Mouse (Mus musculus) hindbrain, embryonic 10.5 days (tissue): ENCODE results near the gene Gin1. TPM values are rescaled to one million over a fixed set of nuclear protein-coding genes. Genes with fewer than 3 reads are reported as not detected.
A peak's percentile ranks its signal among the peaks of the same experiment; 100 is the strongest.

Experiments used
- DNase-seq: peaks from one replicate; pipeline ENCODE4 v3.0.0-alpha.2; 2017; ENCODE audit warnings: low spot score
- H3K27ac ChIP-seq: fragments of 300-500 bp; sonication (generic); 2 replicates; pipeline ENCODE4 v1.5.1; 2016; ENCODE audit warnings: mild to moderate bottlenecking, moderate library complexity
- H3K27me3 ChIP-seq: fragments of 300-500 bp; sonication (generic); 2 replicates; pipeline ENCODE4 v1.6.1; 2016; ENCODE audit warnings: mild to moderate bottlenecking; ENCODE audit not compliant: poor library complexity, insufficient read depth, severe bottlenecking
- H3K36me3 ChIP-seq: fragments of 300-500 bp; sonication (generic); 2 replicates; pipeline ENCODE4 v1.6.1; 2016; ENCODE audit warnings: mild to moderate bottlenecking, moderate library complexity
- H3K4me1 ChIP-seq: fragments of 300-500 bp; sonication (generic); replicated peaks from 2 replicates; pipeline ENCODE4 v1.6.1; 2016; ENCODE audit warnings: mild to moderate bottlenecking
- H3K4me3 ChIP-seq: fragments of 300-500 bp; sonication (generic); 2 replicates; pipeline ENCODE4 v1.5.1; 2016; ENCODE audit warnings: mild to moderate bottlenecking, moderate library complexity
- H3K9me3 ChIP-seq: fragments of 300-500 bp; sonication (generic); 2 replicates; pipeline ENCODE4 v1.6.1; 2016; ENCODE audit warnings: mild to moderate bottlenecking, moderate library complexity
- WGBS: fragments of 180-500 bp; shearing (Covaris S2); methylation state at CpG from one replicate; pipeline ENCODE4 v1.1.7; 2016; 5-methylcytosine and 5-hydroxymethylcytosine counted together
- polyA plus RNA-seq: library from polyadenylated mRNA; unstranded; fragments of >200 nt; fragmentation: Nextera tagmentation; extraction: Ambion mirVana; gene quantifications from 2 replicates; pipeline ENCODE4 v1.2.1, GENCODE M21; 2016

The Gin1 gene
- polyA plus RNA-seq, 1 experiment from 2014 or later: 14.7 TPM

DNA sequence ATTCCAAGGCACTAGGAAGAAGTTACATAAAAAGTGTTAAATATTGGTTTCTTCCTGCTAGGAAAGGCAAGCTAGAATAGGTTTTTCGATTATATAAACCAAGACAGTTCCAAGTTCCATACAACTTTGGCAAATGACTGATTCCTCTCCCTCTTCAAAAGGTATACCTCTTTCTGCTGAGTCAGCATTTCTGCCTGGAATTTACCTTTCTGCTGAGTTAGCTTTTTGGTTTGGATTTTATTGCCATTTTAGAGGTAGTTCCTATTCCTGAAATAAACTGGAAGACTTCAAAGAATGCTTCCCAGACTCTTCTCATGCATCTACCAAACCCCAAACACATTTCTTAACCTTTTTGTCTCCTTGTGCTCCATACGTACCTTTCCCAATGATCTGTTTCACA is 1.9 kb upstream of the Gin1 start:
- peak overlapping the region; percentile 94 for H3K4me3 ChIP-seq
- WGBS: 90% methylated on average over 2 of the region's 2 CpGs
- H3K4me1 ChIP-seq: peaks cover 23% of the 10 kb centered on the region
- no peak for DNase-seq
- no peaks in the 10 kb centered on the region for H3K9me3 ChIP-seq
- no peaks in the 10 kb centered on the region for H3K27me3 ChIP-seq
- H3K36me3 ChIP-seq: no peaks in the 10 kb centered on the region
- no peak overlapping the region for H3K27ac ChIP-seq

DNA sequence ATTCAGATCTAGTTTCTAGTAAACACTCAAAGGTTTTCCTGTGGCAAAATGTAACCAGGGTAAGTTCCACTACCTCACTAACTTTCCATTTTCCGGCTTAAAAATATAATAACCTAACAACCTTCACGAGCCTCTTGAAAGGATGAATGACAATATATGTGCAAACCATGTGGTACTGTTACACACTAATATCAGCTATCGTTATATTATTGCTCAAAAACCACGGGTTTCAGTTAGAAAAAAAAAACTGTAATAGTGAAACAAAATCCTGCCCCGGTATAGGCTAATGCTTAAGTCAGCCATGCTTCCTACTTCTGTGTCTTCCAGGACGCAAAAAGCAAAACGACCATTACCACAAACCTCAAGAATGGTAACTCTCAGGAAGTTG is 1.1 kb upstream of the Gin1 start:
- Histone ChIP-seq H3K27ac (peak overlapping the region; percentile 93), H3K27me3 (no peaks in the 10 kb centered on the region), H3K4me3 (peak overlapping the region; percentile 94), H3K4me1 (peaks cover 23% of the 10 kb centered on the region), H3K36me3 (no peaks in the 10 kb centered on the region), H3K9me3 (no peaks in the 10 kb centered on the region)
- DNase-seq: no peak
- 13% methylated on average over 7 of the region's 7 CpGs for WGBS

DNA sequence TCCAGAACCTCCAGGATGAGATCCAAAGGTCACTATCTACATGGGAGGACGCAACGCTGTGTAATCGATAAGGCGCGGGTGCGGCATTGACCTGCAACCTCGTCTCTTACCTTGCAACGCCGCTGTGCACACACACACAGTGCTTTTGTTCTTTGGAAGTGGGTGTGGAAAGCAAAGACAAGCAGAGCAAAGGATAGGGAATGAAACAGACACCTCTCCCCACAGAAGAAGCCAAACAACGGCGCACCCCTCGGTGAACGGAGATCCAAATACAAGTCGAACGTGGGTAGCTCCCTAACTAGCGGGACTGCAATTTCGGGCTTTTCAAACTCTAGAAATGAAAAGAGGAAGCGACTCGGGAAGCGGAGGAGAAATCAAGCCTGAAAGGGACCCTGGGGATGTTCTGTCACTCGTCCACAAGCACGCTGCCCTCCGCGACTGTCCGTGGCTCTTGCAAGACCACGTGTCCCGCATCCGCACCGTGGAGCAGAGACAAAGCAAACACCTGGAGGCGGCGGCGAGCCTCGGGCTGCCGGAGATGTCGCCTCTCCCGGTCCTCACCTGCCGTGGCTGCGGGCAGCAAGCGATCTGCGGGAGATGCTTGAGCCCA is 573 bp upstream of the Gin1 start:
- H3K36me3 ChIP-seq: no peaks in the 10 kb centered on the region
- DNase-seq: peak; percentile 46
- WGBS: under 1% methylated on average over 40 of the region's 40 CpGs

DNA sequence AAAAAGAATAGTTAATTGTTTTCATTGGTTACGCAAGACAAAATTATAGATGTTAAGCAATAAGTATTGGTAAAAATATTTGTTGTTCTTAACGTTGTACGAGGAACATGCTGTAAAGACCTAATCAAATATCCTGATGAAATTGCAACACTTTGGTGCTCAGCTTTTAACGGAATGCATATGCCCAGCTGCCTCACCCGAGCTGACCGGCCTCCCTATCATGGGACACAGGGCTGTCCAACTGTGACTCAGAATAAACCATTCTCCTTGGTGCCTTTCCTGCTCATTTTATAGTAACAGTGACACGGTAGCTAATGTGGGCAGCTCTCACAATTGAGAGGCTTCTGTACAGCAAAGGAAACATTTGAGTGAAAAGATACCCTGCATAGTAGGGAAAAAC is 1.1 kb downstream of the Gin1 start:
- no peak overlapping the region for H3K27ac ChIP-seq
- H3K4me3 ChIP-seq: peak overlapping the region; percentile 94
- H3K4me1 ChIP-seq: peaks cover 23% of the 10 kb centered on the region
- 79% methylated on average over 7 of the region's 7 CpGs for WGBS
- DNase-seq: no peak
- H3K9me3 ChIP-seq: no peaks in the 10 kb centered on the region
- no peaks in the 10 kb centered on the region for H3K36me3 ChIP-seq
- no peaks in the 10 kb centered on the region for H3K27me3 ChIP-seq

More for the DNA sequence above, 573 bp upstream of the Gin1 start:
- Histone ChIP-seq H3K27me3 (no peaks in the 10 kb centered on the region), H3K4me1 (peaks cover 23% of the 10 kb centered on the region), H3K4me3 (peak overlapping the region; percentile 94), H3K9me3 (no peaks in the 10 kb centered on the region), H3K27ac (peak overlapping the region; percentile 93)

DNA sequence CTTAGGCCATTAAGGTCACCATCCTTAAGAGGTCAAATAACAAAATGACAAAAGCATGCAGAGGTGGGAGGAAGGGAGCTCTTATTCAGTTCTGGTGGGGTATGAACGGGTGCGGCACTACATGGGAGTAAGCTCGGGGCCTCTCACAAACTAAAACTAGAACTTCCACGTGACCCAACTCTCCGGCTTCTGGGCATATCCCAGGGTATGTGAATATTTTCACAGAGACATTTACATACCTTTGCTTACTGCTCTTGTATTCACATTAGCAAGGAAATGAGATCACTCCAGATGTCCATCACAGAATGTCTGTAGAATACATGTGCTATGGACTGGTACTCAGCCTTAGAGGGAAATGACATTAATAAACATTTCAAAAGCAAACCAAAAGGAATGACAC is 1.8 kb downstream of the Gin1 start:
- Histone ChIP-seq H3K4me3 (no peak overlapping the region), H3K27me3 (no peaks in the 10 kb centered on the region), H3K36me3 (no peaks in the 10 kb centered on the region), H3K4me1 (peaks cover 23% of the 10 kb centered on the region), H3K9me3 (no peaks in the 10 kb centered on the region), H3K27ac (no peak overlapping the region)
- 89% methylated on average over 5 of the region's 5 CpGs for WGBS
- no peak for DNase-seq

DNA sequence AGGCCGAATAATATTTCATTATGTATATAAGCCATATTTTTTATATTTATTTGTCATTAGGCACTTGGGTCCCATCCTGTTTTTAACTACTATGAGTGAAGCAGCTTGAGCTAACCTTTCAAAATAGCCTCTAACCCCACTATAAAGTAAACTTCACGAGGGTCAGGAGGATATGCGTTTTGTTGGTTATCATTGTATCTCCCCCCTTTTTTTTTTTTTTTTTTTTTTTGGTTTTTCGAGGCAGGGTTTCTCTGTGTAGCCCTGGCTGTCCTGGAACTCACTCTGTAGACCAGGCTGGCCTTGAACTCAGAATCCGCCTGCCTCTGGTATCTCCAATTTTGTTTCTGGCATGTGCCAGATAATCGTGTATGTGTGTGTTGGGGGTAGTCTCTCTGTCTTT is 3.4 kb downstream of the Gin1 start:
- H3K4me1 ChIP-seq: peaks cover 11% of the 10 kb centered on the region
- no peaks in the 10 kb centered on the region for H3K9me3 ChIP-seq
- no peaks in the 10 kb centered on the region for H3K27me3 ChIP-seq
- WGBS: 84% methylated on average over 6 of the region's 6 CpGs
- H3K27ac ChIP-seq: no peak overlapping the region
- no peaks in the 10 kb centered on the region; the same call in 1 of the 2 replicates for H3K36me3 ChIP-seq
- DNase-seq: no peak
- no peak overlapping the region for H3K4me3 ChIP-seq

DNA sequence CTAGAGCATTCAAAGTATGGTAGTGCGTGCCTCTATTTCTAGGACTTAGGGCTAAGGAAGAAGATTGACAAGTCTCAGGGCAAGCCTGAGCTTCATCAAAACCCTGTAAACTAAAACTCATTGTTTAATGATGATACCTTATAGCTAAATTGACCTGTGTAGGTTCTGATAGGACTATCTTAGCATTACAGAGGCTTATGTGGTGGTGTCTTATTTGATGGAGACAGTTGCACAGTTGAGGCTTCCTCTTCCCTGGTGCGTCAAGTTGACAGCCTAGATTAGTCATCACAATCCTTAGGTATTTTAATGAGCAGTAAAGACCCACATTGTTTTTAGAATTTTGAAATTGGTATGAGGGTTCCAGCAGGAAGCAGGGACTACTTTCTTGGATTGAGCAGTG is 4.0 kb downstream of the Gin1 start:
- H3K9me3 ChIP-seq: no peaks in the 10 kb centered on the region
- H3K27ac ChIP-seq: no peak overlapping the region
- DNase-seq: no peak
- H3K27me3 ChIP-seq: no peaks in the 10 kb centered on the region
- H3K4me1 ChIP-seq: peaks cover 5% of the 10 kb centered on the region
- H3K36me3 ChIP-seq: no peaks in the 10 kb centered on the region; the same call in 1 of the 2 replicates
- no peak overlapping the region for H3K4me3 ChIP-seq
- 95% methylated on average over 2 of the region's 2 CpGs for WGBS

DNA sequence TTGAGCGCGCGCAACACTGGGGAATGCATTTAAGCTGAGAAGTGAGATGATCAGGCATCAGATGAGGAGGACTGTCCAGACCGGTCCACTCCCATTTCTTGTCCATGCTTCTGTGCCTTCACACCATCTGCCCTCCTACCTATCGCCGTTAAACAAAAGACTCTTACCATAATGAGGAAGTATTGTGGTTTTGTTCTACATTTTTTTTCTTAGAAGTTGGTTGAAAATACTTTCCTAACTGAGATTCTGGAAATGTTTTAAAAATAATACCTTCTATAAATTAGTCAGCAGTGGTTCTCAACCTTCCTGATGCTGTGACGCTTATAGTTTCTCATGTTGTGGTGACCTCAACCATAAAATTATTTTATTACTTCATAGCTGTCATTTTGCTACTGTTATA is 11.7 kb downstream of the Gin1 start:
- no peak for DNase-seq
- Histone ChIP-seq H3K27ac (no peak overlapping the region), H3K9me3 (no peaks in the 10 kb centered on the region), H3K36me3 (peaks cover 4% of the 10 kb centered on the region), H3K4me3 (no peak overlapping the region), H3K27me3 (no peaks in the 10 kb centered on the region), H3K4me1 (no peaks in the 10 kb centered on the region)
- 98% methylated on average over 7 of the region's 7 CpGs for WGBS

DNA sequence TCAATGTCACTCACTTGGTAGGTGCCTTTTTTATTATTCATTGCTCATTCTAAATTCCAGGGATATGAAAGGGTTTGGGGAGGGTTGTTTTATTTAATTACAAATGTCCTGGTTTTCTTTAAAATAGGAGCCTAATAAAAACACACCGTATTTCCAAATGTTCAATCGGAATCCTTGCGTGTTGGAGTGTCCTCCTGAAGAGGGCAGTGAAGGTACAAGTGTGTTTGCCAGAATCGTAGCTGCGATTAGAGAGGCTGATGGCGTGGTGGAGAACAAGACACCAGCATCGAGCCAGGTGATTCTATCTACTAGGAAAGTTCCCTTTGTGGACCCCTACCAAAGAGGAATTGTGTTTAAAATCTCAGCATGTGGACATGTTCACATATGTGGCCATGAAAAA is 15.0 kb downstream of the Gin1 start:
- Histone ChIP-seq H3K4me1 (no peaks in the 10 kb centered on the region), H3K27ac (no peak overlapping the region), H3K36me3 (peaks cover 4% of the 10 kb centered on the region; the same call in 1 of the 2 replicates), H3K9me3 (no peaks in the 10 kb centered on the region), H3K27me3 (no peaks in the 10 kb centered on the region), H3K4me3 (no peak overlapping the region)
- 80% methylated on average over 7 of the region's 7 CpGs for WGBS
- DNase-seq: no peak

DNA sequence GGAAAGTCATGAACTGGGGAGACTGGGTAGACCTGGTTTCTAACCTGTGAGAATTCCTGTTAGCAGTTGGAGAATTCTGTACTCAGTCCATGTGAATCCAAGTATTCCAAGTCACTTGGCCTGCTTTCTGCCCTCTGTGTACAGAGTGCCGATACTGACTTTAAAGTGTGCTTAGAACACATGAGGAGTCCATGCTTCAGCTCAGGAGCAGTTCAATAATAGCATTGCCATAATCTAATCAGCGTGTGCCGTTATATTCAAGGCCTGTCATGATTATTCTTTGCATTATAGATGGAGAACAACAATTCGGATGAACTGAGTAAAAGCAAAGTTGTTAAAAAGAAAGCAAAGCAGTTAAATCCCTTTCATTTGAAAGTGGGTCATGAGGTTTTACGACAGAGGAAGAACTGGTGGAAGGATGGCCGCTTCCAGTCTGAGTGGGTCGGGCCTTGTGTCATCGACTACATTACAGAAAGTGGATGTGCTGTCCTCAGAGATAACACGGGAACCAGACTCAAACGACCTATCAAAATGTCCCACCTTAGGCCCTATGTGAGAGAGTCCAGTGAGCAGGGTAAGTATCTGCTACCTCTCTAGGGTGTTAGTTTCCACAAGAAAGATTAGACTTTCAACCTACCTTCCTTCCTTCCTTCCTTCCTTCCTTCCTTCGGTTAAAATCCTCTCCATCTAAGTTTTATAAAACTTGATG is 15.9 kb downstream of the Gin1 start:
- no peak overlapping the region for H3K27ac ChIP-seq
- DNase-seq: no peak
- no peak overlapping the region for H3K4me3 ChIP-seq
- H3K27me3 ChIP-seq: no peaks in the 10 kb centered on the region
- no peaks in the 10 kb centered on the region for H3K4me1 ChIP-seq
- WGBS: 90% methylated on average over 11 of the region's 11 CpGs
- H3K9me3 ChIP-seq: no peaks in the 10 kb centered on the region
- H3K36me3 ChIP-seq: peaks cover 4% of the 10 kb centered on the region; the same call in 1 of the 2 replicates

DNA sequence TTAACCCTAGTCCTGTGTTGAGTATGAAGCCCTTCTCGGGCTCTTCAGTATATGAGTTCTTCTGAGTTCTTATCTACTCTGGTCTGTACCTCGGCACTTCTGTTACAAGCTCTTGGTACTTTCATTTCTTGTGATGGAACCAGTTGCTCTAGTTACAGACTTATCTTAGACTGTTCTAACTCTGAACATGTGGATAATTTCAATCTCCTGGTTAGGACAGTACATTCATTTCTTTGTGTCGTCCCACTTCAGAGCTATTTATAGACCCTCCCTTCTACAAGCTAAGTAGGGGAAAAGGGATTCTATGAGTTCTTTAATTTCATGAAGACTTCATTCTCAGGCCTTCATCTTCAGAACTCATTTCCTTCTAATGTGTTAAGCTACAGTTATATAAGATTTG is 17.7 kb downstream of the Gin1 start:
- Histone ChIP-seq H3K4me3 (no peak overlapping the region), H3K27me3 (no peaks in the 10 kb centered on the region), H3K4me1 (no peaks in the 10 kb centered on the region), H3K9me3 (no peaks in the 10 kb centered on the region), H3K27ac (no peak overlapping the region), H3K36me3 (peaks cover 4% of the 10 kb centered on the region; the same call in 1 of the 2 replicates)
- DNase-seq: no peak
- 87% methylated on average over 3 of the region's 3 CpGs for WGBS

DNA sequence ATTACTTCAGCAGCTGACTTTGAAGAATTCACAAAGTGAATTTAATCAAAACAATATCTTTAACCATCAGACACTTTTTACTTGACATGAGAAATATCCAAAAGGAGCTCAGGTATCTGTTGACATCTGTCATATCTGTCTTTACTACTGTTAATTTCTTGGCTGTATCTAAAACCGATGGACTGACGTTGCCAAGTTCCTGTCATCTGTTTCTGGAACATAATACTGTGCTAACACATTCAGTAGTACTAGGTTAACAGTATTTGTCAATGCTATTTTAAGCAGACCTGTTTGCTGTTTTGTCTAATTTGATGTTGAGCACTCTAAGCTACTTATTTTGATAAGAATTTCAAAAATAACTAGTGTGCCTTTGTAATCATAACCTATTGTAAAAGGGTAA is 18.5 kb downstream of the Gin1 start:
- H3K4me3 ChIP-seq: no peak overlapping the region
- no peaks in the 10 kb centered on the region for H3K9me3 ChIP-seq
- H3K4me1 ChIP-seq: no peaks in the 10 kb centered on the region
- peaks cover 8% of the 10 kb centered on the region; the same call in 1 of the 2 replicates for H3K36me3 ChIP-seq
- no peaks in the 10 kb centered on the region for H3K27me3 ChIP-seq
- 92% methylated on average over 2 of the region's 2 CpGs for WGBS
- no peak overlapping the region for H3K27ac ChIP-seq
- no peak for DNase-seq

DNA sequence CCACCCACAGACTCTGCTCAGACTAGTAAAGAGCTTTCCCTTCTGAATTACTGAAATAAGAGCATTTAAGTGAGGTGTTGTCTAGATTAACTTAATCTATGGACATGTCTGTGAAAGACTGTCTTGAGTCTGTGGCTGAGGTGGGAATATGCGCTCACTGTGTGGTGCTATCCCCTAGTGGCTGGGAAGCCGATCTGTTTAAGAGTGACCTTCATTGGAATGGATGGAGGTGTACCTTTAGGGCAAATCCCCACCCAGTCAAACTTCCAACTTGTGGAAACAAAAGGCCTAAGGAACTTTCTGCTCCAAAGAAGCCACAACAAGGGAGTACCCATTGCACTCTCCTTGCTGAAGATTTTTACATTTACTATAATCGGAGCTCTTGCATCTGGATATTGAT is 24.1 kb downstream of the Gin1 start:
- no peaks in the 10 kb centered on the region for H3K9me3 ChIP-seq
- no peaks in the 10 kb centered on the region for H3K27me3 ChIP-seq
- H3K27ac ChIP-seq: no peak overlapping the region
- 86% methylated on average over 3 of the region's 3 CpGs for WGBS
- no peak for DNase-seq
- no peaks in the 10 kb centered on the region for H3K4me1 ChIP-seq
- H3K36me3 ChIP-seq: 0 out of 2 replicates have a peak, but pooled peaks cover 4% of the 10 kb centered on the region
- H3K4me3 ChIP-seq: no peak overlapping the region
